Mouse (Mus musculus) retina, postnatal 1 day (tissue): ENCODE results near the gene Gxylt2.

Experiments used
- DNase-seq: peaks from one replicate; pipeline ENCODE4 v3.0.0-alpha.2; 2012

Gene Gxylt2

GRCm38 (mm10) chr6:100704574-100705365 is at the start of gene Gxylt2:
Gene Gxylt2 (plus strand): TSS chr6:100704734.
- peak; percentile 74 for DNase-seq

- DNase-seq = no peak
Observed at GRCm38 (mm10) chr6:100660395-100660794, 44.1 kb upstream of the Gxylt2 start.

GRCm38 (mm10) chr6:100662224-100662623 is 42.3 kb upstream of the Gxylt2 start:
- DNase-seq = no peak

- DNase-seq = no peak
Observed at GRCm38 (mm10) chr6:100667644-100668043, 36.9 kb upstream of the Gxylt2 start.

- DNase-seq = no peak
Observed at GRCm38 (mm10) chr6:100668858-100669257, 35.7 kb upstream of the Gxylt2 start.

- peak; percentile 72 for DNase-seq
Observed at GRCm38 (mm10) chr6:100670370-100670841, 34.1 kb upstream of the Gxylt2 start.

- DNase-seq = peak; percentile 93
Observed at GRCm38 (mm10) chr6:100670880-100671344, 33.6 kb upstream of the Gxylt2 start, which contains the start of gene Shq1. Gene Shq1 (minus strand): TSS chr6:100671157.

GRCm38 (mm10) chr6:100671401-100671800 is 33.1 kb upstream of the Gxylt2 start:
- DNase-seq = no peak

GRCm38 (mm10) chr6:100674974-100675373 is 29.6 kb upstream of the Gxylt2 start:
- peak; percentile 59 for DNase-seq

GRCm38 (mm10) chr6:100676461-100676860 is 28.1 kb upstream of the Gxylt2 start:
- DNase-seq = no peak

- DNase-seq = no peak
Observed at GRCm38 (mm10) chr6:100678636-100679035, 25.9 kb upstream of the Gxylt2 start.

- no peak for DNase-seq
Observed at GRCm38 (mm10) chr6:100686341-100686740, 18.2 kb upstream of the Gxylt2 start.

GRCm38 (mm10) chr6:100699986-100700385 is 4.5 kb upstream of the Gxylt2 start:
- no peak for DNase-seq

- peak; percentile 9 for DNase-seq
Observed at GRCm38 (mm10) chr6:100700774-100701173, 3.8 kb upstream of the Gxylt2 start.

GRCm38 (mm10) chr6:100704197-100704573 is 349 bp upstream of the Gxylt2 start:
- no peak for DNase-seq

GRCm38 (mm10) chr6:100705366-100705811 is 855 bp downstream of the Gxylt2 start:
- no peak for DNase-seq

- no peak for DNase-seq
Observed at GRCm38 (mm10) chr6:100706861-100707260, 2.3 kb downstream of the Gxylt2 start.

GRCm38 (mm10) chr6:100707557-100707956 is 3.0 kb downstream of the Gxylt2 start:
- no peak for DNase-seq

GRCm38 (mm10) chr6:100708248-100708647 is 3.7 kb downstream of the Gxylt2 start:
- no peak for DNase-seq

- no peak for DNase-seq
Observed at GRCm38 (mm10) chr6:100708996-100709395, 4.5 kb downstream of the Gxylt2 start.

- DNase-seq = peak; percentile 39
Observed at GRCm38 (mm10) chr6:100709483-100709882, 4.9 kb downstream of the Gxylt2 start.

- peak; percentile 34 for DNase-seq
Observed at GRCm38 (mm10) chr6:100710170-100710569, 5.6 kb downstream of the Gxylt2 start.

GRCm38 (mm10) chr6:100710866-100711265 is 6.3 kb downstream of the Gxylt2 start:
- no peak for DNase-seq

- DNase-seq = no peak
Observed at GRCm38 (mm10) chr6:100715296-100715828, 10.8 kb downstream of the Gxylt2 start.
